Mouse (Mus musculus): ENCODE measurements around the gene Tekt2. TPM values are rescaled to one million over a fixed set of nuclear protein-coding genes. Genes with fewer than 3 reads are reported as not detected.

Gene Tekt2
- total and polyA plus RNA-seq, 2 experiments from 2014 or later, result 5.0 to 19.9 TPM

DNA sequence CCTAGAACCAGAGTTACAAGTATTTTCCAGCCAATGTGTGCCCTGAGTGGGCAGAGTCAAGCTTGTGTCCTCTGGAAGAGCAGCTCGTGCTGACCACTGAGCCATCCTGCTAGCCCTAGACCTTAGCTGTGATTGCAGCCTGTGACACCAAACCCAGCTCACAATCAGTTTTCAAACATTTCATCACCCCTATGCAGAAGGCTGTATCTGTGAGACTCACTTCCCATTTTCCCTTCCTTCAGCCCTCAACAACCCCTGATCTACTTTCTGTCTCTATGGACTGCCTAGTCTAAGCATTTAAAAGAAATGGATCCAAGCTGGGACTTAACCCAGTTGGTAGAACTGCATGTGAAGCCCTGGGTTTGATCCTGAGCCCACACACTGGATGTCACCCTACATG, 20.1 kb downstream of the Tekt2 start:
- H3K4me3 ChIP-seq (ENCODE audit: low read depth, low read length), result no peak overlapping the region
- no peak overlapping the region for H3K27ac ChIP-seq (ENCODE audit: low read depth, low read length)
- H3K9me3 ChIP-seq (ENCODE audit: low read length), result no peaks in the 10 kb centered on the region
- DNase-seq (ENCODE audit: low spot score) (no peak), ATAC-seq (ENCODE audit: low FRiP score) (no peak)
- WGBS, result 88% methylated on average over 1 of the region's 1 CpGs
- H3K4me2 ChIP-seq (ENCODE audit: low read depth, low read length, poor library complexity, severe bottlenecking), result no peak overlapping the region
- no peak overlapping the region for H3K9ac ChIP-seq (replicated peaks; ENCODE audit: low read length, poor library complexity, severe bottlenecking)
- peaks cover 31% of the 10 kb centered on the region for H3K27me3 ChIP-seq (ENCODE audit: insufficient read depth, low read length)
- TF ChIP-seq CTCF (IDR thresholded peaks at IDR 0.05), result no peak
- no peaks in the 10 kb centered on the region for H3K36me3 ChIP-seq (ENCODE audit: insufficient read depth, low read length)
- peaks cover 8% of the 10 kb centered on the region; the same call in 1 of the 2 replicates for H3K4me1 ChIP-seq (ENCODE audit: insufficient read depth, low read length)

- WGBS, result 66% methylated on average over 4 of the region's 4 CpGs
- Histone ChIP-seq H3K4me2 (ENCODE audit: low read depth, low read length, poor library complexity, severe bottlenecking) (no peak overlapping the region), H3K27me3 (ENCODE audit: insufficient read depth, low read length) (peaks cover 40% of the 10 kb centered on the region), H3K4me1 (ENCODE audit: insufficient read depth, low read length) (peaks cover 8% of the 10 kb centered on the region; the same call in 1 of the 2 replicates), H3K4me3 (ENCODE audit: low read depth, low read length) (no peak overlapping the region), H3K9me3 (ENCODE audit: low read length) (no peaks in the 10 kb centered on the region), H3K27ac (ENCODE audit: low read depth, low read length) (no peak overlapping the region), H3K9ac (replicated peaks; ENCODE audit: low read length, poor library complexity, severe bottlenecking) (no peak overlapping the region), H3K36me3 (ENCODE audit: insufficient read depth, low read length) (no peaks in the 10 kb centered on the region)
- TF ChIP-seq CTCF (IDR thresholded peaks at IDR 0.05), result peak; percentile 41
- ATAC-seq (ENCODE audit: low FRiP score) (no peak), DNase-seq (ENCODE audit: low spot score) (no peak)
These were observed 21.6 kb downstream of the Tekt2 start for GRCm38 (mm10) chr4:126303877-126304276.

DNA sequence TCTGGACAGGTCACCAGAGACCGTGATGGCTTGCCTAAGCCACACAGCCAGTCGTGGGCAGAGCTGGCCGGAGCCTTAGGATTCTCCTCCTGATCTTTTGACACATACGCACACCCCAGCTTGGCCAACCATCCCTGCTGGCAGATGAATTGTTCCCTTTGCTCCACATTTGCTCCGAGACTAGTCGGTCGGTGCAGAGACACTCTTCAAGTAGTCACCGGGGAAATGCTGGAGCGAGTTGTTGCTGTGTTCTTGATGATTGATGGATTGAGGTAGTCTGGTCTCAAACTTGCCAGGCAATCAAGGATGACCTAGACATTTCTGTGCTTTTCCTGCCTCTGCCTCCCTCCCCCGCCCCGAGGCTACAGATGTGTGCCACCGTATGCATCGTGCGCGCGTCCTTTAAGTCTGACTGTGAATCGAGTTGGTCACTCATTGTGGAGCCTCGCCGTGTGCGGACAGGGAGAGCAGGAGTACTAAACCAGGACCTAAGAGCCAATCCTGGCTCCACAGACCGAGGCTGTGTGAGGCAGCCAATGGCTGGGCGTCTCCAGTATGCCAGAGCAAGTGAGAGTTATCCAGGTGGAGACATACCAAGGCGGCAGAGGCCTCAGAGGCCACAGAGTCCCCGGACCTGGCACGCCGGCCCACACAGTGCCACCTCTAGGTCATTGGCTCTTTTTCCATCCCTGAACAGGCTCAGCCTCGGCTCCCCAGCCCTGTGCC, 23.7 kb downstream of the Tekt2 start:
- H3K27me3 ChIP-seq (ENCODE audit: insufficient read depth, low read length), result peaks cover 50% of the 10 kb centered on the region
- H3K27ac ChIP-seq (ENCODE audit: low read depth, low read length), result no peak overlapping the region
- no peak for ATAC-seq (ENCODE audit: low FRiP score)
- H3K9ac ChIP-seq (replicated peaks; ENCODE audit: low read length, poor library complexity, severe bottlenecking), result no peak overlapping the region
- H3K4me3 ChIP-seq (ENCODE audit: low read depth, low read length), result peak overlapping the region; percentile 30
- H3K36me3 ChIP-seq (ENCODE audit: insufficient read depth, low read length), result no peaks in the 10 kb centered on the region
- peak overlapping the region; percentile 54 for H3K4me2 ChIP-seq (ENCODE audit: low read depth, low read length, poor library complexity, severe bottlenecking)
- no peaks in the 10 kb centered on the region for H3K9me3 ChIP-seq (ENCODE audit: low read length)
- DNase-seq (ENCODE audit: low spot score), result no peak
- WGBS, result 4% methylated on average over 27 of the region's 27 CpGs
- H3K4me1 ChIP-seq (ENCODE audit: insufficient read depth, low read length), result peaks cover 12% of the 10 kb centered on the region; the same call in 1 of the 2 replicates
- TF ChIP-seq CTCF (IDR thresholded peaks at IDR 0.05), result no peak

- Histone ChIP-seq H3K27ac (ENCODE audit: low read depth, low read length) (no peak overlapping the region), H3K4me1 (ENCODE audit: insufficient read depth, low read length) (peaks cover 12% of the 10 kb centered on the region; the same call in 1 of the 2 replicates), H3K9me3 (ENCODE audit: low read length) (no peaks in the 10 kb centered on the region), H3K27me3 (ENCODE audit: insufficient read depth, low read length) (peaks cover 52% of the 10 kb centered on the region), H3K4me2 (ENCODE audit: low read depth, low read length, poor library complexity, severe bottlenecking) (peak overlapping the region; percentile 54), H3K4me3 (ENCODE audit: low read depth, low read length) (peak overlapping the region; percentile 30), H3K9ac (replicated peaks; ENCODE audit: low read length, poor library complexity, severe bottlenecking) (0 out of 2 replicates have a peak overlapping the region, but pooled peaks have one; percentile 29), H3K36me3 (ENCODE audit: insufficient read depth, low read length) (no peaks in the 10 kb centered on the region)
- no peak for ATAC-seq (ENCODE audit: low FRiP score)
- 2% methylated on average over 44 of the region's 50 CpGs for WGBS
- no peak for TF ChIP-seq CTCF (IDR thresholded peaks at IDR 0.05)
- DNase-seq (ENCODE audit: low spot score), result no peak
These were observed 24.4 kb downstream of the Tekt2 start for GRCm38 (mm10) chr4:126300916-126301583.

DNA sequence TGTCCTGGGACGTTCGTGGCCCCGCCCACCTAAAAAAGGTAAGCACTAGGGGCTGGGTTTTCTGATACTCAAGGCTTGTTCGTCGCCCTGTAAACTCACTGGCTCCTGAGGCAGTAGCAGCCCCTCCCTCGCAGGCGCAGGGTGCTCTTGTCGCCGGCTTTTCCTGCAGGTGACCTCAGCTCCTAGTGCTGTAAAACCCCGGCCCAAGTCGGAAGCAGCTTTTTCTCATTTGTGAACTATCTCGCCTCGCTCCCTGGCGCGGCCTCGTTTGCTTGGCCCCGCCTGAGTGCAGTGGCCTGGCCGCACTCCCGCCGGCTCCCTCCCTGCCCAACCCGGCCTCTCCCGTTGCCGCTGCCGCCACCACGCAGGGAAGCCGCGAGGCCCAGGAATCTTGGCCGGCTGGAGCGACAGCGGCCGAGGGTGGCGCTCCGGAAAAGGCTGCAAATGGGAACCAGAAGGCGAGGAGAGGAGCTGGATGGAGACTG, 28.8 kb downstream of the Tekt2 start:
- DNase-seq (ENCODE audit: low spot score) (peak; percentile 40), ATAC-seq (ENCODE audit: low FRiP score) (0 out of 2 replicates have a peak, but pooled peaks have one; percentile 25)
- peaks cover 12% of the 10 kb centered on the region; the same call in 1 of the 2 replicates for H3K4me1 ChIP-seq (ENCODE audit: insufficient read depth, low read length)
- H3K27me3 ChIP-seq (ENCODE audit: insufficient read depth, low read length), result peaks cover 39% of the 10 kb centered on the region
- H3K9me3 ChIP-seq (ENCODE audit: low read length), result no peaks in the 10 kb centered on the region
- TF ChIP-seq CTCF (IDR thresholded peaks at IDR 0.05), result peak; percentile 20; the same call in 1 of the 2 replicates
- no peaks in the 10 kb centered on the region for H3K36me3 ChIP-seq (ENCODE audit: insufficient read depth, low read length)
- peak overlapping the region; percentile 29 for H3K4me3 ChIP-seq (ENCODE audit: low read depth, low read length)
- H3K27ac ChIP-seq (ENCODE audit: low read depth, low read length), result no peak overlapping the region
- peak overlapping the region; percentile 56 for H3K4me2 ChIP-seq (ENCODE audit: low read depth, low read length, poor library complexity, severe bottlenecking)
- peak overlapping the region; percentile 55 for H3K9ac ChIP-seq (replicated peaks; ENCODE audit: low read length, poor library complexity, severe bottlenecking)
- 2% methylated on average over 34 of the region's 34 CpGs for WGBS

GRCm38 (mm10) chr4:126295937-126296336, 29.6 kb downstream of the Tekt2 start:
- DNase-seq (ENCODE audit: low spot score), result no peak
- ATAC-seq (ENCODE audit: low FRiP score), result no peak
- Histone ChIP-seq H3K27me3 (ENCODE audit: insufficient read depth, low read length) (peaks cover 33% of the 10 kb centered on the region), H3K27ac (ENCODE audit: low read depth, low read length) (no peak overlapping the region), H3K9me3 (ENCODE audit: low read length) (no peaks in the 10 kb centered on the region), H3K4me2 (ENCODE audit: low read depth, low read length, poor library complexity, severe bottlenecking) (no peak overlapping the region), H3K9ac (replicated peaks; ENCODE audit: low read length, poor library complexity, severe bottlenecking) (no peak overlapping the region), H3K36me3 (ENCODE audit: insufficient read depth, low read length) (no peaks in the 10 kb centered on the region), H3K4me1 (ENCODE audit: insufficient read depth, low read length) (peaks cover 6% of the 10 kb centered on the region; the same call in 1 of the 2 replicates), H3K4me3 (ENCODE audit: low read depth, low read length) (no peak overlapping the region)
- WGBS, result 45% methylated on average over 4 of the region's 4 CpGs
- no peak for TF ChIP-seq CTCF (IDR thresholded peaks at IDR 0.05)

Data from midbrain, postnatal 0 days (tissue).